8 mouse cellular contexts compared by ENCODE assay signal in the genomic region with DNA sequence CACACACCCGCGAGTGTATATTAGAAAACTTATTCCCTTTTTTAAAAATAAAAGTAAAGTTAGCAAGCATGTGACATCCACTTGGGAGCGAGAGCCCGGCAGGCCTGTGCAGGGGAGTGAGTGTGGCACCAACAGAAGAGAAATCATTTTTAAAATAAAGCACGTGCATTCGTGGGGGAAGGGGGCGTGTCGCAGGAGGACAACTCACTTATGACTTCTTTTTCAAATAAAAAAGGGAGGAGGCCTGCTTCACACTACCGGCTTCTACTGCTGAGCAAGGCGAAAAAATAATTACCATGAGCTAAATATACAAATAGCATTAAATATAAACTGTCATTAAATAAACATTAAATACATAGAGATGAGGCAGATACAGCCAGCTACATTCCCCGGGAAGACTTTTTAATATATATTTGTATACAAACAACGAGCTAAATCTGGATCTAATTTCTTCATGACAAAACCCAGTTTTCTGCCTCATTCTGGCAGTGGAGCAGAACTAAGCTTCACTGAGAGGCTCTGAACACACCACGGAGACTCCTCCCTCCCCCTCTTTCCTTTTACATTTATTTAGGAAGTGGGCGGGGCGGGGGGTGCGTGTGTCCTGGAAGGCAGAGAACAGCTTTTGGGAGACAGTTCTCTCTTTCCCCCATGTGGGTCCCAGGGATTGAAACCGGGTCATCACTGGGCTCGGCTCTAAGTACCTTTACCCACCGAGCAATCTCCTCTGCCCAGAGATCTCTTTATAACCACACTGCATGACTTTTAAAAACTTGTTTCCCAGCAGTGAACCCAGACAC. TPM values are rescaled to one million over a fixed set of nuclear protein-coding genes. Genes with fewer than 3 reads are reported as not detected.
DNase-seq lines count a peak whose midpoint lies in the region; ATAC-seq and TF ChIP-seq lines count a peak whose summit lies in the region.

No protein-coding gene starts in this region.

- TF ChIP-seq POLR2A in kidney, adult 2 months (IDR thresholded peaks at IDR 0.05; ENCODE audit: low read depth, low read length): no peak

- H3K9me3 ChIP-seq in kidney, embryonic 14.5 days (ENCODE audit: control insufficient read depth, low read length): no peaks in the 10 kb centered on the region; the same call in 1 of the 2 replicates
- H3K9me3 ChIP-seq in embryonic facial prominence, embryonic 12.5 days: no peaks in the 10 kb centered on the region
- H3K9me3 ChIP-seq in intestine, embryonic 14.5 days (ENCODE audit: control insufficient read depth, low read length): no peaks in the 10 kb centered on the region
- H3K9me3 ChIP-seq in midbrain, postnatal 0 days (ENCODE audit: low read length): no peaks in the 10 kb centered on the region

- no peaks in the 10 kb centered on the region for H3K27me3 ChIP-seq in kidney, embryonic 14.5 days (ENCODE audit: control insufficient read depth, insufficient read depth, low read length)
- H3K27me3 ChIP-seq in kidney, adult 2 months (replicated peaks; ENCODE audit: control insufficient read depth, insufficient read depth, low read length): no peaks in the 10 kb centered on the region
- no peaks in the 10 kb centered on the region for H3K27me3 ChIP-seq in embryonic facial prominence, embryonic 12.5 days
- no peaks in the 10 kb centered on the region for H3K27me3 ChIP-seq in intestine, embryonic 14.5 days (replicated peaks; ENCODE audit: control insufficient read depth, insufficient read depth, low read length)
- no peaks in the 10 kb centered on the region for H3K27me3 ChIP-seq in midbrain, postnatal 0 days (ENCODE audit: insufficient read depth, low read length)

- H3K27ac ChIP-seq in kidney, embryonic 14.5 days (ENCODE audit: low read depth, low read length): peak overlapping the region; percentile 67
- H3K27ac ChIP-seq in kidney, adult 2 months (ENCODE audit: insufficient read depth, low read depth, low read length): no peak overlapping the region
- peak overlapping the region; percentile 80; the same call in 1 of the 2 replicates for H3K27ac ChIP-seq in embryonic facial prominence, embryonic 12.5 days
- H3K27ac ChIP-seq in intestine, embryonic 14.5 days (ENCODE audit: low read depth): peak overlapping the region; percentile 40; the same call in 1 of the 2 replicates
- H3K27ac ChIP-seq in midbrain, postnatal 0 days (ENCODE audit: low read depth, low read length): 0 out of 2 replicates have a peak overlapping the region, but pooled peaks have one; percentile 6

- no peaks in the 10 kb centered on the region for H3K36me3 ChIP-seq in kidney, embryonic 14.5 days (ENCODE audit: control insufficient read depth, insufficient read depth, low read length)
- no peaks in the 10 kb centered on the region for H3K36me3 ChIP-seq in kidney, adult 2 months (ENCODE audit: control insufficient read depth, insufficient read depth, low read length)
- H3K36me3 ChIP-seq in embryonic facial prominence, embryonic 12.5 days: no peaks in the 10 kb centered on the region
- H3K36me3 ChIP-seq in intestine, embryonic 14.5 days (ENCODE audit: control insufficient read depth, insufficient read depth, low read length): peaks cover 7% of the 10 kb centered on the region; the same call in 1 of the 2 replicates
- no peaks in the 10 kb centered on the region for H3K36me3 ChIP-seq in midbrain, postnatal 0 days (ENCODE audit: insufficient read depth, low read length)

- H3K4me2 ChIP-seq in kidney, embryonic 14.5 days (replicated peaks; ENCODE audit: low read depth, low read length): peak overlapping the region; percentile 66
- H3K4me2 ChIP-seq in embryonic facial prominence, embryonic 12.5 days (replicated peaks): peak overlapping the region; percentile 76
- H3K4me2 ChIP-seq in intestine, embryonic 14.5 days (ENCODE audit: low read length): peak overlapping the region; percentile 62
- H3K4me2 ChIP-seq in midbrain, postnatal 0 days (ENCODE audit: low read depth, low read length, poor library complexity, severe bottlenecking): peak overlapping the region; percentile 7

- TF ChIP-seq CTCF in kidney, adult 2 months (conservative IDR thresholded peaks at IDR 0.05; ENCODE audit: insufficient read depth, insufficient read length, low read depth, low read length): no peak
- TF ChIP-seq CTCF in midbrain, postnatal 0 days (IDR thresholded peaks at IDR 0.05): no peak

- peak overlapping the region; percentile 28 for H3K4me3 ChIP-seq in kidney, embryonic 14.5 days (ENCODE audit: low read length)
- no peak overlapping the region for H3K4me3 ChIP-seq in kidney, adult 2 months (ENCODE audit: insufficient read depth, low read depth, low read length)
- peak overlapping the region; percentile 75 for H3K4me3 ChIP-seq in embryonic facial prominence, embryonic 12.5 days
- no peak overlapping the region; the same call in 1 of the 2 replicates for H3K4me3 ChIP-seq in intestine, embryonic 14.5 days (ENCODE audit: low read depth, low read length)
- peak overlapping the region; percentile 1; the same call in 1 of the 2 replicates for H3K4me3 ChIP-seq in midbrain, postnatal 0 days (ENCODE audit: low read depth, low read length)

- no peak for DNase-seq in kidney, adult 2 months
- DNase-seq in intestine, embryonic 14.5 days (ENCODE audit: low spot score): no peak
- no peak for DNase-seq in midbrain, postnatal 0 days (ENCODE audit: low spot score)
- no peak for DNase-seq in ovary, postnatal 36 days (ENCODE audit: low spot score)
- no peak for DNase-seq in layer of hippocampus, adult 11-12 months (ENCODE audit: low spot score)
- no peak for DNase-seq in adrenal gland, adult 8-10 months

- 32% methylated on average over 19 of the region's 19 CpGs for WGBS in kidney, embryonic 14.5 days
- WGBS in kidney, adult 2 months: 25% methylated on average over 19 of the region's 19 CpGs
- 22% methylated on average over 19 of the region's 19 CpGs for WGBS in embryonic facial prominence, embryonic 12.5 days
- 26% methylated on average over 19 of the region's 19 CpGs for WGBS in intestine, embryonic 14.5 days
- 19% methylated on average over 19 of the region's 19 CpGs for WGBS in midbrain, postnatal 0 days

- H3K9ac ChIP-seq in kidney, embryonic 14.5 days (ENCODE audit: low read depth, low read length): peak overlapping the region; percentile 34; the same call in 1 of the 2 replicates
- H3K9ac ChIP-seq in embryonic facial prominence, embryonic 12.5 days: no peak overlapping the region; the same call in 1 of the 2 replicates
- H3K9ac ChIP-seq in intestine, embryonic 14.5 days (ENCODE audit: low read length): peak overlapping the region; percentile 30; the same call in 1 of the 2 replicates
- 0 out of 2 replicates have a peak overlapping the region, but pooled peaks have one; percentile 33 for H3K9ac ChIP-seq in midbrain, postnatal 0 days (replicated peaks; ENCODE audit: low read length, poor library complexity, severe bottlenecking)

- ATAC-seq in kidney, embryonic 14.5 days (ENCODE audit: low FRiP score, low TSS enrichment): no peak
- ATAC-seq in embryonic facial prominence, embryonic 12.5 days (ENCODE audit: insufficient number of reproducible peaks, insufficient read depth, low FRiP score, low TSS enrichment): no peak
- ATAC-seq in intestine, embryonic 14.5 days (replicated peaks; ENCODE audit: low FRiP score, low TSS enrichment, low read depth): no peak
- no peak for ATAC-seq in midbrain, postnatal 0 days (ENCODE audit: low FRiP score)

- H3K4me1 ChIP-seq in kidney, embryonic 14.5 days (ENCODE audit: control insufficient read depth, insufficient read depth, low read length): peaks cover 78% of the 10 kb centered on the region
- H3K4me1 ChIP-seq in kidney, adult 2 months (ENCODE audit: control insufficient read depth, insufficient read depth, low read length): peaks cover 45% of the 10 kb centered on the region
- H3K4me1 ChIP-seq in embryonic facial prominence, embryonic 12.5 days: peaks cover 82% of the 10 kb centered on the region
- peaks cover 65% of the 10 kb centered on the region for H3K4me1 ChIP-seq in intestine, embryonic 14.5 days (replicated peaks; ENCODE audit: control insufficient read depth, insufficient read depth, low read length)
- H3K4me1 ChIP-seq in midbrain, postnatal 0 days (ENCODE audit: insufficient read depth, low read length): peaks cover 20% of the 10 kb centered on the region

RNA-seq across cellular contexts. Expression of gene Vgll4, which starts 53.7 kb away (rescaled TPM):
- 68.8 and 83.0 TPM in 2 replicates for polyA plus RNA-seq in kidney, embryonic 14.5 days (2014; fragmentation: Nextera tagmentation; extraction: Ambion mirVana)
- polyA plus RNA-seq in kidney, adult 2 months (2012; rRNA removed): 60.5 and 66.6 TPM in 2 replicates
- 135 and 136 TPM in 2 replicates for polyA plus RNA-seq in embryonic facial prominence, embryonic 12.5 days (2016; fragmentation: Nextera tagmentation; extraction: Ambion mirVana)
- polyA plus RNA-seq in intestine, embryonic 14.5 days (2014; fragmentation: Nextera tagmentation; extraction: Ambion mirVana): 72.0 and 82.9 TPM in 2 replicates
- 43.7 and 58.5 TPM in 2 replicates for total RNA-seq in midbrain, postnatal 0 days (2014; rRNA removed)
- polyA plus RNA-seq in midbrain, postnatal 0 days (2015; fragmentation: Nextera tagmentation; extraction: Ambion mirVana): 36.0 and 40.7 TPM in 2 replicates
- total RNA-seq in adrenal gland, adult 8-10 months (2022): 10 to 100 TPM; 43.0 to 49.5 (median 45.6) TPM

Comparison
In these comparisons a context has a peak if more than half of its experiments do, and no peak if none do; other contexts are left out.
1. H3K4me3 ChIP-seq: peak in kidney, embryonic 14.5 days (single experiment), embryonic facial prominence, embryonic 12.5 days (single experiment) and midbrain, postnatal 0 days (single experiment); none in kidney, adult 2 months (single experiment) and intestine, embryonic 14.5 days (single experiment).
2. H3K4me2 ChIP-seq: peak in every context shown above with its lines; median percentile 76 in embryonic facial prominence, embryonic 12.5 days; 66 in kidney, embryonic 14.5 days; 62 in intestine, embryonic 14.5 days; 7 in midbrain, postnatal 0 days.